Mouse (Mus musculus) forelimb bud, embryonic 11.5 days (tissue): Measurements from ENCODE around the gene Lcn2.
A peak's percentile ranks its signal among the peaks of the same experiment; 100 is the strongest.

Experiments
- DNase-seq: peaks from one replicate; pipeline ENCODE4 v3.0.0-alpha.2; 2012; ENCODE audit warnings: low read depth, low spot score

Lcn2 gene

DNA sequence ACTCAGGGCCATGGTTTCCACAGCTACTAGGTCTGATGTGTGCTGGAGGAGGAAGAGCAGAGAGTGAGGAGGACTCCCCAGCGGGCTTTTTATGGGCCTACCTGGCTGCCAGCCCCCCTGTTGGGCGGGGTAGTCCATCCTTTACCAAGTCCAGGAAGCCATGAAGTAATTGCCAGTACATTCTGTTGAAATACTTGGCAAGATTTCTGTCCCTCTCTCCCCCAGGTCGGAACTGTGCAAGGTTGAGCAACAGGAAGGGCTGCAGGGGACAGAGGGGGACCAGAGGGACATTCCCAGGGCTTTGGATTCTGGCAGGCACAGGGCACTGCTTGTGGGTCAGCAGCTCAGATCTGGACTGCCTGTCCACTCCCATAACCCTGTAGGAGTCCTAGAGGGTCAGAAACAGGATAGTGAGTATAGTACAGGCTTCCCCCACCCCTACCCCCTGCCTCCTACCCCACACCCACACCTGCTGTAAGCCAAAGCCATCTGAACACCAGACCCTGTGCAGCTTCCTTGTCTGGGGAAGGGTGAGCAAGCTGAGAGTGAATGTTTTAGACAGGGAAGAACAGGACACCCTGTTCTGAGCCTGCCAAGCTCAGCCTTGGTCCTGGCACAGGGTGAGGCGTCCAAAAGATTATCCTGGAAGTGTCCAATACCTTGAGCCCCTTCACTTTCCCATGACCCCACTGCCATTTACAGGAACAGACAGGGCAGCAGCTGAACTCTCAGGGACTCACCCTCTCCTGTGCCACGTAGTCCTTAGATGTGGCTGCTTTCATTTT is at the start of gene Lcn2:
Gene Lcn2 (minus strand): TSS at position 547 of the 785 bp plus-strand sequence.
- DNase-seq, result no peak

DNA sequence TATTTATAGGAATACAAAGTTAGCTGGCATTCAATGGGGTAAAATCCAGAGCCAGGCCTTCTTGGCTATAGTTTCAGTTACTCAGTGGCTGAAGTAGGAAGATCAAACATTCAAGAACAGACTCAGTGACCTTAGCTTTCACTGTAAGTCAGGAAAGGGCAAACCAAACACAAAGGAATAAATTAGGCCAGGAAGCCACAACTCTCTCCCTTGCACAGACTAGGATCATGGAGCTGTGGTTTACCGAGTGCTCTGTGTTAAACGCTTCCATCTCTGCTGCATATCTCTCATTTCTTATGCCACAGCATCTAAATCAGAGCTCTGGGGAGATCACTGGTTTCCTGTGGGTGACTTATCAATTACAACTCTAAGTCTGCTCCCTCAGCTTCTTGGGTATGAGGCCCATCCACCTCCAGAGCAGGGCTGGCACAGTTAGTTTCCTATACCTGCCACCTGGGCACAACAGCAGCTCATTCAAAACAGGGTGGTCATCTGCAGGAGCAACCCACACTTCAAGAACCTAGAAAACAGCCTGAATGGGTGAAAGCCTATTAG is 49.6 kb upstream of the Lcn2 start:
- DNase-seq, result no peak

DNA sequence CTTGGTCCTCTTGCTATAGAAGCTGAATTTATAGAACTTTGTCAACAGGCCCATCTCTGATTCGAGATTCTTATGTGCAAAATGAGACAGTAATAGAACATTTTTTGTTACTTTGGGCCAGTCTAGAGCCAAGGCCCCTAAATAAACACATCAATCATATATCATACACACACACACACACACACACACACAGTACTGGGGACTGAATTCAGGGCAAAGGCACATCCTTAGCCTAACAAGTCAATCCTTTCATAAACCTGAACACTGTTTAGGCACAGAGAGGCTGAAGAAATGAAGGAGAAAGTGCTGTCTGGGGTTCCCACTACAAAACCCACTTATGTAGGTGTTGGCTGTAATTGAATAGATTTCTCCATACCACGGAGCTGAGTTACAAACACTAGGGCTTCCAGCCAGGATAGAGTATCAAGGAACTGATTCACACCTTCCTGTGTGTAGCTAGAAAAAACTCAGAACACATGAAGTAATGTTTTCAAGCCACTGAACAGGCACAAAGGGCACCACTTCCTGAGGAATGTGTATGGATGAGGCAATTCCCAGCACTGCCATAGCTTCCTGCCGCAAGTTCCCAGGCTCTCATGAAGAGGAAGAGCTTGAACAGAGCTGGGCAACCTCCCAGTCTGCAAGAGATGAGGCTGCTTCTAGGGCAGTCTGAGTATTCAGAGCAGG is 48.8 kb upstream of the Lcn2 start:
- no peak for DNase-seq

DNA sequence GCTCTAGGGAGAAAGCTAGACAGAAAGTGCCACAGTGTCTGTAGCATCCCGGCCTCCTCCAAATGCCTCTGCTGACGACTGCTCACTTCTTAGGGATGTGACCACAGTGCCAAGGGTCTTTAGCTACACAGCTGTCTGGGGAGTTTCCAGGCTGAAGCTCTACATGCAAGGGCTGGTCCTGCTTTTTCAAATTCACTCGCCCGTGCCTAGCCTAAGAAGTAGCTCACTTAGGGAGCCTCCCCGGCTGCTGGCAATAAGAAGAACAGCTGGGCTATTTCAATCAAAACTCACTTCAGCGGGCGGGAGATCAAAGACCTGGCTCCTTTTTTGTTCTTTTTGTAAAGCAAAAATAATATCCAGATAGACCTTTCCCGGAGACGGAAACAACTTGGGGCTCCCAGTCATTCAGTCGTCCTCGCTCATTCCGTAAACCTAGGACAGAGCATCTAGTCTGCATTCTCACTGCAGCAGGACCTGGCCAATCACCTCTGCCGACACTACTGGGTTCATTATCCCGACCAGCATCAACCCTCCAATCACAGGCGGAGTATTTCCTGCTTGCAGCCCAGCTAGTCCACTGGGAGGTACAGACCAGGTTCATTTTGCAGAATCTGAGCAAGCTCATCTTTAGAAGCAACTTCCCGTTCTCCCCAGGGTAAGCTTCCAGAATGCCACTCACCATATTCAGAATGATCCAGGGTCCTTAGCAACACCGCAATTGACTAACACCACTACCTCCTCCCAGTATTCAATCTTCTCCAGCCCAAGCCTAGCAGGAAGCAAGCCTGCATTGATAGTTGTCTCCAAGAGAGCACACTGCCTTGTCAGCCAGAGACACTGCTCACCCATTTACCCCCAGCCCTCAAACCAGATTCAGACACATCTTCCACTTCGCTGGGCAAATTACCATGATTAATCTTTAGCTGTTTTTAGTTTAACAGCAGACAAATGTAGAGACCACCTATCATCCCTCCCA is 42.9 kb upstream of the Lcn2 start:
- peak; percentile 93 for DNase-seq

DNA sequence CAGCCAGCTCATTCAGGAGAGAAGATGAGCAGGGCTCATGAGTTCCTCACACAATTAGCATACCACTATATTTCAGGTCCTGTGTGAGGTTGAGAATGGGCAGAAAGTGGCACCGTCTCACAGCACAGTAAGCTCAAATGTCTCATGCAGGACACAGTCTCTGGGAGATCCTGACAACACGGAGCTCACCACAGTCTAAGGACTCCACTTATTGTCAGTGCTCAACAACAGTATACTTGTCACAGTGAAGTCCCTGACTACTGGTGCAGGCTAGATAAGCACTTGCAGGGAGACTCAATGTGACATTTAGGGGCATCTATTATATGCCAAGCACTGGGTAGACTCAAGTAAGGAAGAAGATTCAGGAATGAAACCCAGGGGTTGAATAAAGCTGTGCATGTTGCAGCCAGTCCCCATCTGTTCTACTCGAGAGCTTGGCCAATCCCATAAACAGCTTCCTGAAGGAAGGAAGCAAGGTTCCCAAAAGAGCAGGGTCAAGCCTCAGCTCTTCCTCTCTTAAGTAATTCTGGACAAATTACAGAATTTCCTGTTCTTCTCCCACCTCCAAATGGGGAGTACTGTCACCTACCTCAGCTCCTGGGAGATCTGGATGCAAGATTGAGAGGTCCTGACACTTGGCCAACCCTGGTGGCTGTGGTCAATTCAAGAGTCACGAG is 41.3 kb upstream of the Lcn2 start:
- DNase-seq, result no peak

DNA sequence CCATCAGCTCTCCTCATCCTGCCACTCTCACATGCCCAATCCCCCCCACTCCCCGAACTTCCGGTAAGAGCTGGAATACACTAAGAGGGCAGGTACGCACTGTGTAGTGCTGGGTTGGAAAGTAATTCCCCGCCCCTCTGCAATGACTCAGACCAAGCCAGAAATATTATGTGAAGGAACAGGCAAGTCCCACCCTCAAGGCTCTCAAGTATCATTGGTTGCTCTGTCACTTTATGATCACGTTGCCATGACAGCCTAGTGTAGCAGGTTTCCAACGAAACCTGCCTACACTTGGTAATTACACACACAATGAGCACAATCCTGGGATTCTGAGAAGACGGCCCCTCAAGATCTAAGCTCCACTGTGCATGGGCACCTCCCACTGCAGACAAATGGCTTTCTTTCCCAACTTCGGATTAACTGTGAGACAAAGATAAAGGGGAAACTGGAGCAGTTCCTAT is 40.2 kb upstream of the Lcn2 start:
- DNase-seq, result no peak

DNA sequence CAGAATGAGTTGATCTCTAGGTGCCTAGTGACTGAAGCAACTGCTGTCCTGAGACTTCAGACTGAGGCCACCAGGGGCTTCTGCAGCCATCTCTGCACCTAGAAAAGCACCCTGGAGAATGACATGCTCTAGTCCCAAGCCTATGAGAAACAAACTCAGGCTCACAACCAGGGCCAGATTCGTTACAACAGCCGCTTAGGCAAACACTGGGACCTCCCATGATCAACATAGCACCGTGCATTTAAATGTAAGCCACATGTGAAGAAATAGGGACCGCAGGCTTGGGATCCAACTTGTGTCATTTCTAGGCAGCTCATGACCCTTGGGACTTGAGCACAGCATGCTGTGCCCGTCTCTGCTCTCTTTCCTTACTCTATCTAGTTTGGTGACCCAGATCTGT is 39.7 kb upstream of the Lcn2 start:
- DNase-seq, result no peak

DNA sequence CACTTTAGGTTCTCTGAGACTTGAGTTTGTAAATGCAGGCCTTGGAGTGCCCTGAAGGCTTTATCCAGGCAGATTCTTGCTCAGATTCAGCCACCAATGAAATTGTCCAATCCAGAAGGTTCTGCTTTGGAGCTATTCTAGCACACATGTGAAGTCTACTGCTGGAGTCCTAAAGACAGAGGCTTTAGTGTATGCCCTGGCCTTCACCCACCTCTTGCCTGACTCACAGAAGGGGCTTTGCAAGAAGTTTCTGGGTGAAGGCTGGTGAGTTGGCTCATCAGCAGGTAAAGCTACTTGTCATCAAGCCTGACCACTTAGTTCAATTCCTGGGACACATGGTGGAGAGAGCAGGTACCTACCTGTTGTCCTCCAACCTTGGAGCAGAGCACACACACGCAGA is 38.1 kb upstream of the Lcn2 start:
- DNase-seq, result no peak

DNA sequence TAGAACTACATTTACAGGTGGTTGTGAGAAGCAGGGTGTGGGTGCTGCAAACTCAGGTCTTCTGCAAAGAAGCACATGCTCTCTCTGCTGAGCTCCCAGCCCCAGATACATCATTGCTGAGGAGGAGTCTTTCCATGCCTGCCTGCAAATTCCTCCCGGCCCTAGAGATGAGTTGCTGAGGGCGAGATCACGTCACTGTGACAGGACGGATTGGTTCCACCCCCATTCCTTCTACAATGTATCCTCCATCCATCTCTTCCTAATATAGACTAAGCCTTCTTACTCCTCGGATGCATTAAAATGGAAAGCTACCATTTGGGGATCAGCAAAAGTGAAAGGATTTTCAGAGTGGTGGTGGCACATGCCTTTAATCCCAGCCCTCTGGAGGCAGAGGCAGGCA is 37.5 kb upstream of the Lcn2 start:
- DNase-seq, result no peak

DNA sequence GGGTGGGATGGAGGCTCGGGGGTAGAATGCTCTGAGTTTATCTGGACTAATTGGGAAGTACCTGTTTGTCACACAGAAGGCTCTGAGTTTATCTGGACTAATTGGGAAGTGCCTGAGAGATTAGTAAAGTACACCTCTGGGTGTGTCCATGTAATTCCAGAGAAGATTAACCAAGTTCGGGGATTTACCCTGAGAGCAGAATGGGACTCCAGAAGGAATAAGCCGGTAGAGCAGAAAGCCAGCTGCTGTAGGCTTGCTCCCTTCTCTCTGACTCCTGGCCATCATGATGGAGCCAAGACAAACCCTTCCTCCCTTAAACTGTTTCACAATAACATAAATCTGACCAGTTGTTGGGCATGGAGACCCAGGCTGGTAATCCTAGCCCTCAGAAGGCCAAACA is 36.7 kb upstream of the Lcn2 start:
- DNase-seq, result no peak

DNA sequence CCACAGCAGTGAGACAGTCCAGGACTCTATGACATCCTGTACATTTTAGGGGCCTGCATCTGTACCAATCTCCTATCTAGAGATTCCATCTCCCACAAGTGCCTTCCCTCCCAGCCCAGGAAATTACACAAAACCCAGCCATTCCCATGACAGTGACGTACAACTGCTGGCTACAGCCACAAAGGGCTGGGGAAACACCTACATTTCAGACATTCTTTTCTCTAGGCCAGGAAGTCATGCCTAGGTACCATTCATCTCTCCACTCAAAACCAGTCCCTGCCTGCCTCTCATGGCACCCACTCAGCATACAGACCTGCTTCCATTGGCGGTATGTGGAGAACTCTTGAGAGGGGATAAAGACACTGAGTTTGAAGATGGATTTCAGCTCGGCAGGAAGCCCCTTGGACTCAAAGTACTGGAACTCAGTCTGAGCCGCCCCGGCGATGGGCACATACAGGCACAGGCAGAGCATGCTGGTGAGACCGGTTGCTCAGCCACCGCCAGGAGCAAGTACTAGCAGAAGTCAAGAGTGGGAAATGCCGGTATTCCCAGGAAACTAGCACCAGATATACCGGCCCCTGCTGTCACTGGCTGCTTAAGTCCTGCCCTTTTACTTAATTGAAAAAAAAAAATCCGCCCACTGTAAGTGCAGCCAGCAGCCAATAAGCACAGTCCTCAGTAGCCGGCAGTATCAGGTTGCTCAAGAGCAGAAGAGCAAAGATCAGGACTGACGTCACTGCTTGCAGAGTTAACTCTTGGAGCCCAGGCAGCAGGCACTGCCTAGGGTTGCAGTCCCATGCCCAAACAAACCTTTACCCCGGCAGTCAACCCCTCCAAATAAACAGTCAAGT is 35.7 kb upstream of the Lcn2 start:
- peak; percentile 90 for DNase-seq

DNA sequence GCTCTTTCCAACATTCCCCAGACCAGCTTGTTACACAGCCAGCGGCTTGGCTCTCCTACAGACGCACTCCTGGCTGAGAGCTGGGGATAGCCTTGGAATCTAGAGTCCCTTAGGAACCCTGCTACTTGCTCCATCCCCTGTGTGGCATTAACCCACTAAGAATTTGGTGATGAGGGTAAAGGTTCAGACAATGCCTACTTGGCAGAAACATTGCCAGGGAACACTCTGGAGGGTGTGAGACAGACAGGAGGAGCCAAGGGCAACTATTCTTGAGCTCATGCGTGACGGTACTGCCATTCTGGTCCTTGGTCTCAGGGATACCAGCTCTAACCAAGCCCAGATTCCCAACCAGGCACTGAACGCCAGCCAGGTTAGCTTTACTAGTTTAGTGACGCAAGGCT is 33.8 kb upstream of the Lcn2 start:
- DNase-seq, result no peak

DNA sequence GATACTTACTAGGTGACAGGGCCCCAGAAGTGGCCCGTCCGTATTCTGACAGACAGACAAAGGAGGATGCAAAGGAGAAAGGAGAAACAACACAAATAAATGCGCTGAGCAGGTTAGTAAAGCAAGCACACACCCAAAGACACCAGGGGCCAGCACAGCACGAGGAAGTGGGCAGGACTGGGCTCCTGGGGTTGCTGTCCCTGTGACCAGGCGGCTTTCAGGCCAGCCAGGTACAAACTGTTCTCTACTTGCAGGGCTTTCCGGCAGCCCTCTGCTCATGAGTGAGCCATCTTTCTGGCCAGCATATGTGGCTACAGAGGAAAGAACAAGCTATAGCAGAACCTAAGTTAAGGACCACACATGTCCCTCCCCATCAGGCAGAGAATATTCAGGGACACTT is 32.6 kb upstream of the Lcn2 start:
- DNase-seq, result no peak

DNA sequence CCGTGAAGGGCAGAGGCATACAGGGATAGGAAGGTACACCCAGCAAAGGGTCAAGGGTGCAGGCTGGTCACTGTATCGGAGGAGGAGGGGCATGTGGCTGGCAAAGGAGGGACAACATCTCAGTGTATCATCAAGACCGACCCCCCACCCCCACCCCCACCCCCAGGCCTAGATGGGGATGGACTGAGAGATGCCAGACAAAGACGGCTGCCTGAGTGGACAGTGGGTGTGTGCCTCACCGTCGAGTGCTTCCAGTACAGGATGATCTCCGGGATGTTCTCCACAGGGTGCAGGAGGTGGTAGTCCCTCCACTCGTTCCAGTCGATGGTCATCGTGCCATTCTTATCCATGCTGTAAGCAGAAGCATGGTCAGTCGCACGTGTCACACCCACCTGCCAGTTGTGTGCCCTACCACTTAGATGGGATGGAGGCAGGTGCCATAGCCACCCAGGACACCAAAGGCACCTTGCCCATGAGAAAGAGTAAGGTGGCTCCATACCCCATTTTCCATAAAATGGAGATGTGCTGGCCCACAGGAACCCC is 32.1 kb upstream of the Lcn2 start:
- no peak for DNase-seq

DNA sequence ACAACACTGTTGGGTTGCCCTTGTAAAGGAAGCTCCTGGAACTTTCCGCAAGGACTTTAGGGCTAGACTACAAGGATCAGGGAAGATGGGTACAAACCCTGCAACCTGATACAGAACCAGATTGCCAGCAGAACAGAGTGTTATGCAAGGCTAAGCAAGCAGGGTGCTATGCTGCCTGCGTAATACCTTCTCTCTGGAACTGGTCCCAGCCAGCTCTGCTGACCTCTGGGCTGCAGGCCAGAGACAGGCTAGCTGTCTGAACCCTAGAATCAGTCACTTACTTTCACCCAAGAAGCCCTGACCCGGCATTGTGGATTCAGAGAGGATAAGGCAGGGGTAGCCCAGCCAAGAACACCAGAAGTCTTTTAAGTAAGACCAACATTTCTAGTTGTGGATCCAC is 31.3 kb upstream of the Lcn2 start:
- no peak for DNase-seq

DNA sequence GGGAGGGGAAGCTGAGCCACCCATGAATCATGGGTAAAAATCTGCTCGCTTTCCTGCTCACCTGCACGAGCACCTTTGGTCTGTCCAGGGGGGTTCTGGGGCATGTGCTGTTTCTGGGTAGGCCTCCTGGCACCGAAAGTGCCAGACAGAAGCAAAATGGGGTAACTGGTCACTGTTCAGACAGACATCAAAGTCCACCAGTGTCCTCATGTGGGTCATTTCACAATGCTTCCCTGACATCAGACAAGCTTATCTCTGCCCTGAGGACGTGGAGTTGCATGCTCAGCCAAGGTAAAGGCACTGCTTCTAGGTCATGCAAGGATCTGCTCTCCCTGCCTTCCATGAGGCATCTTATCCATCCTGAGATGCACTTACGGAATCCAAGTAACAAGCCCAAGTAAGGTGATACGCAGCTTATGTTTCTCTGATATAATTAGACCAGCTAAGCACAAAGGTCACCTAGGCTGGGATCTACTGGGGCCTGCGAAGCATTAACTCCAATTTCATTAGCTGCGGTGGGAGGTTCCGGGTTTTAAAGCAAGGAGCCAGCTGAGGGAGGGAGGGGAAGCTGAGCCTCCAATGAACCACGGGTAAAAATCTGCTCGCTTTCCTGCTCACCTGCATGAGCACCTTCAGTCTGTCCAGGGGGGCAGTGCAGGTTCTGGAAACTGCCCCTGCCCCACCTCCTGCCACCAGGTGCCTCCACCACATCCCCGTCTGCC is 30.5 kb upstream of the Lcn2 start:
- DNase-seq, result no peak

DNA sequence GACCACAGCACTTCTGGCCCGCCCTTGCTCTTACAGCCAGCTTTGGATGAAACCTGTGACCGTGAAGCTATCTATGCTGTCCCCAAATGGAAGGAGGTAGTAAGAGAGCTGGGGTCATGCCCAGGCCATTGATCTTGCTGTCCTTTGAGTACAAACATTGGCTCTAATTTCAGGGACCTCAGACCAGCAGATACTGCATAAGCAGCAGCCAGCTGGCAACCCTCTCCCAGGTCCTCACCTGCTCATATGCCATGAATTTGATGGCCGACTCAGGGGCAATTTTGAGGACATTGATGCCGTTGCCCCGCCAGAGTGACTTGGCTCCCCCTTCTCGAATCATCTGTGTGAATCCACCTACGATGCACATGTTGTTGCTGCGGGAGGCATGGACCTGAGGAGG is 29.4 kb upstream of the Lcn2 start:
- no peak for DNase-seq

DNA sequence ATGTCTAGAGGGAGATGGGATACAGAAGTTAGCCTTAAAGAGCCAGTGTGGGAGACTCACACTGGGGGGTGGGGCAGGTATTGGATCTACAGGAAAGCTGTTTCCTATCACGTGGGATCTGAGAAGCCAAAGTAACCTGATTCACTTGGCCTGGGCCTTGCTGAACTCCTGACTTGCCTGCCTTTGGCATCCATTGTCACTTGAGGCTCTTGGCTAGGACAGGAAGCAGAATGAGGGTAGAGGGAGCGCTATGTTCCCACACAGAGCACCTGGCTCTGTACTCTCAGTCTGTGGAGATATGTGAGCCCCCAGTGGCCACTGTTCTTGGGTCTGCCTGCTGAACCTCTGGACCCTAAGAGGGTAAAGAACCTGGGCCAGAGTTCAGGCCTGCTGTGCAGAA is 28.5 kb upstream of the Lcn2 start:
- no peak for DNase-seq

DNA sequence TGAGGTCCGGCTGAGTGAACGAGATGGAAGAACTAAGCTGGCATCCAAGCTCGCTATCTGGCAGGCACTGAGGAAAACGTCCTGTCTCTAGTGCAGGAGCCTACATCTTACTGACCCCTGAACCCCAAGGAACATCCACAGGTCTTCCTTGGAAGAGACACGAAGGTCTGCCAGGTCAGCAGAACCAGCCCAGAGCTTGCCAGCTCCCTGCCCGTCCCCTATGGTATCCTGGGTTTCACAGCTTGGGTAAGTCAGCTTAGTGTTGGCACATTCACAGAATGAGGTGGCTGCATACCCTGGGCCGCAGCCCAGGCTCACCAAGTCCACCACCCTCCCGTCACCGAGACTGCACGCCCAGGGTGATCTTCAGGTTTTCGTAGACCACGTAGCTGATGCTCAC is 27.7 kb upstream of the Lcn2 start:
- DNase-seq, result no peak
